Mouse (Mus musculus) spleen, adult 12 weeks (tissue): ENCODE data around the gene P2ry1.

Experiments used
- DNase-seq: peaks from one replicate; pipeline ENCODE4 v3.0.0; 2022; ENCODE audit warnings: low spot score

Gene P2ry1

GRCm38 (mm10) chr3:61002587-61003501, at the start of gene P2ry1:
Gene P2ry1, plus strand, starts transcription at chr3:61002795.
- DNase-seq = peak; percentile 77

GRCm38 (mm10) chr3:60953199-60953736, 49.3 kb upstream of the P2ry1 start:
- DNase-seq = no peak

GRCm38 (mm10) chr3:60954073-60954472, 48.5 kb upstream of the P2ry1 start:
- no peak for DNase-seq

GRCm38 (mm10) chr3:60958769-60959168, 43.8 kb upstream of the P2ry1 start:
- DNase-seq = no peak

GRCm38 (mm10) chr3:60965137-60965536, 37.5 kb upstream of the P2ry1 start:
- DNase-seq = no peak

- DNase-seq = no peak
Measured at GRCm38 (mm10) chr3:60974944-60975343, 27.7 kb upstream of the P2ry1 start.

- no peak for DNase-seq
Measured at GRCm38 (mm10) chr3:60982109-60982508, 20.5 kb upstream of the P2ry1 start.

- no peak for DNase-seq
Measured at GRCm38 (mm10) chr3:60998064-60998463, 4.5 kb upstream of the P2ry1 start.

- DNase-seq = no peak
Measured at GRCm38 (mm10) chr3:60999715-61000114, 2.9 kb upstream of the P2ry1 start.

GRCm38 (mm10) chr3:61000747-61001146, 1.8 kb upstream of the P2ry1 start:
- DNase-seq = no peak

- DNase-seq = no peak
Measured at GRCm38 (mm10) chr3:61001852-61002586, 576 bp upstream of the P2ry1 start.

GRCm38 (mm10) chr3:61004611-61005010, 2.0 kb downstream of the P2ry1 start:
- DNase-seq = no peak

- no peak for DNase-seq
Measured at GRCm38 (mm10) chr3:61011660-61012059, 9.1 kb downstream of the P2ry1 start.

- DNase-seq = no peak
Measured at GRCm38 (mm10) chr3:61012550-61012949, 10.0 kb downstream of the P2ry1 start.

- no peak for DNase-seq
Measured at GRCm38 (mm10) chr3:61016733-61017132, 14.1 kb downstream of the P2ry1 start.

- DNase-seq = no peak
Measured at GRCm38 (mm10) chr3:61032100-61032499, 29.5 kb downstream of the P2ry1 start.

GRCm38 (mm10) chr3:61035633-61036032, 33.0 kb downstream of the P2ry1 start:
- DNase-seq = no peak

GRCm38 (mm10) chr3:61039916-61040315, 37.3 kb downstream of the P2ry1 start:
- no peak for DNase-seq

- DNase-seq = no peak
Measured at GRCm38 (mm10) chr3:61049976-61050672, 47.5 kb downstream of the P2ry1 start.
